Mouse (Mus musculus) left cerebral cortex, adult 18-20 months (tissue): ENCODE data around the gene Atp23. TPM values are rescaled to one million over a fixed set of nuclear protein-coding genes. Genes with fewer than 3 reads are reported as not detected.
"Not testable (repeated sequence)": the region's sequence is repeated elsewhere in the genome, so short reads cannot be mapped to it uniquely, and the experiment has no call there.

Experiments used
- DNase-seq, 2 experiments: peaks; one replicate each; pipeline ENCODE4 v3.0.0; 2021 to 2022; ENCODE audit warnings: low spot score in 2 of 2, mixed read lengths in 1 of 2
- total RNA-seq, 2 experiments: library from RNA; stranded (reverse); gene quantifications; 2 replicates each; pipeline ENCODE4 v1.2.3; 2021

The Atp23 gene
- total RNA-seq, 2 experiments from 2014 or later: 8.9 to 11.6 TPM

- DNase-seq: no peak
Observed at GRCm38 (mm10) chr10:126827941-126828593, 73.1 kb downstream of the Atp23 start.

- no peak for DNase-seq
Observed at GRCm38 (mm10) chr10:126826982-126827381, 74.2 kb downstream of the Atp23 start.

- not testable (repeated sequence) for DNase-seq
Observed at GRCm38 (mm10) chr10:126826216-126826615, 74.9 kb downstream of the Atp23 start.

- DNase-seq: no peak
Observed at GRCm38 (mm10) chr10:126822418-126822817, 78.7 kb downstream of the Atp23 start.

Other genes starting within 250 kb of the Atp23 start
- gene Ctdsp2, start 77.4 kb upstream of the Atp23 start, total RNA-seq: 10 to 100 TPM; 81.2 to 83.8 TPM
- gene Avil, start 99.4 kb upstream of the Atp23 start, total RNA-seq: under 1 TPM; 0.23 to 0.49 TPM
- gene Tsfm, start 129.5 kb upstream of the Atp23 start, total RNA-seq: 10 to 100 TPM; 26.6 to 30.1 TPM
- gene Mettl1, start 140.1 kb upstream of the Atp23 start, total RNA-seq: 1 to 10 TPM; 9.4 to 10.0 TPM
- under 1 TPM; 0.16 to 0.19 TPM for gene Eef1akmt3, start 140.2 kb upstream of the Atp23 start, total RNA-seq
- gene Cyp27b1, start 146.9 kb upstream of the Atp23 start, total RNA-seq: under 1 TPM; 0.30 to 0.45 TPM
- gene March9, start 158.8 kb upstream of the Atp23 start, total RNA-seq: 10 to 100 TPM; 20.0 to 23.1 TPM
- 10 to 100 TPM; 67.9 to 71.8 TPM for gene Cdk4, start 162.2 kb upstream of the Atp23 start, total RNA-seq
- 10 to 100 TPM; 69.3 to 69.4 TPM for gene Tspan31, start 168.9 kb upstream of the Atp23 start, total RNA-seq
- 100 to 1,000 TPM; 594 to 629 TPM for gene Agap2, start 173.9 kb upstream of the Atp23 start, total RNA-seq
- gene Os9, start 219.8 kb upstream of the Atp23 start, total RNA-seq: 100 to 1,000 TPM; 116 to 118 TPM